Mouse (Mus musculus): ENCODE measurements at regions not wholly inside any gene's neighbourhood (a gene's known extent, or its start where the extent isn't known, plus 50 kb on each side); places are given as distances from the start of the nearest gene placed in this dataset.

DNA sequence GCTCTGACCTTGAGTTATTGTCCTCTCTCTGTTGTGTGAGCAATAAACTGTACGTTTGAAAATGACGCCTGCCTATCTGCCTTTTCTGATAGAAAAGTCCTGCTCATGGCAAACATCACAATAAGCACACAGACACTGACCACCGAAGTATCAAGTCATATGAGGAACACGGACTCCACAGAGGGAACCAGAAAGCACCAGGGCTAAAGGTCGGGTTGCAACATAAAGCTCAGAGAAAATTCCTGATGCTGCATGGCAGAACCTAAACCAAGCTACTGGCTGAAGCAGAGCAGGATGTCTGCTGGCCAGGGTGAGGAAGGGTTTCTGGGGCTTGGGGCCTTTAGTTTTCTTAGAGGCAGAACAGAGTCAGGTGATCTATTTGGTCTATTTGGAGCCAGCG lies 94.5 kb upstream of the Elovl6 start:
- Histone ChIP-seq H3K9ac (replicated peaks; ENCODE audit: low read length) (no peak overlapping the region), H3K27ac (replicated peaks; ENCODE audit: low read depth, low read length) (no peak overlapping the region), H3K27me3 (ENCODE audit: control insufficient read depth, insufficient read depth, low read length) (no peaks in the 10 kb centered on the region), H3K4me3 (ENCODE audit: low read depth, low read length) (no peak overlapping the region), H3K4me2 (ENCODE audit: low read depth, low read length) (no peak overlapping the region), H3K4me1 (ENCODE audit: control insufficient read depth, insufficient read depth, low read length) (no peaks in the 10 kb centered on the region), H3K36me3 (replicated peaks; ENCODE audit: control insufficient read depth, insufficient read depth, low read depth, low read length) (no peaks in the 10 kb centered on the region), H3K9me3 (replicated peaks; ENCODE audit: control insufficient read depth, low read length) (no peaks in the 10 kb centered on the region)
- DNase-seq (ENCODE audit: low spot score) = no peak
- WGBS = 86% methylated on average over 6 of the region's 6 CpGs
- no peak for ATAC-seq (replicated peaks; ENCODE audit: insufficient number of reproducible peaks, low FRiP score, low TSS enrichment, low read depth)

DNA sequence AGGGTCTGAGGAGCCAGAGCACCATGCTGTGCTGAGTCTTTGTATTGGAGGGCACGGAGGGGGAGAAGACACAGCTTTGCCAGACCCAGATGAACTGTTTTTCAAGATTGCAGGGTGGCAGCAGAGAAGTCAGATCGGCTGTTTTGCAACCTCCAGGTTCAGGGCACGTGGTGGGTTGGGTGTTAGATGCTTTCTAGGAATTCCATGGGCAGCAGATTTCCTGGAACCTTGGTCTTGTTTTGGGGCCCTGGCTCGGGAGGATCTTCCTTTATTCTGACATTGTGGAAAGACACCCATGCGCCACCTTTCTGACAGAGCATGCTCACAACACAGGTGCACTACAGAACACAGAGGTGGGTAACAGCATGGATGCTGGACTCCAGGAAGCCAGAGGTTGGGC lies 89.4 kb upstream of the Elovl6 start:
- 65% methylated on average over 5 of the region's 5 CpGs for WGBS
- Histone ChIP-seq H3K4me2 (ENCODE audit: low read depth, low read length) (no peak overlapping the region), H3K4me3 (ENCODE audit: low read depth, low read length) (no peak overlapping the region), H3K36me3 (replicated peaks; ENCODE audit: control insufficient read depth, insufficient read depth, low read depth, low read length) (no peaks in the 10 kb centered on the region), H3K4me1 (ENCODE audit: control insufficient read depth, insufficient read depth, low read length) (no peaks in the 10 kb centered on the region), H3K9ac (replicated peaks; ENCODE audit: low read length) (no peak overlapping the region), H3K27me3 (ENCODE audit: control insufficient read depth, insufficient read depth, low read length) (no peaks in the 10 kb centered on the region), H3K27ac (replicated peaks; ENCODE audit: low read depth, low read length) (no peak overlapping the region), H3K9me3 (replicated peaks; ENCODE audit: control insufficient read depth, low read length) (no peaks in the 10 kb centered on the region)
- no peak for ATAC-seq (replicated peaks; ENCODE audit: insufficient number of reproducible peaks, low FRiP score, low TSS enrichment, low read depth)
- DNase-seq (ENCODE audit: low spot score) = no peak

DNA sequence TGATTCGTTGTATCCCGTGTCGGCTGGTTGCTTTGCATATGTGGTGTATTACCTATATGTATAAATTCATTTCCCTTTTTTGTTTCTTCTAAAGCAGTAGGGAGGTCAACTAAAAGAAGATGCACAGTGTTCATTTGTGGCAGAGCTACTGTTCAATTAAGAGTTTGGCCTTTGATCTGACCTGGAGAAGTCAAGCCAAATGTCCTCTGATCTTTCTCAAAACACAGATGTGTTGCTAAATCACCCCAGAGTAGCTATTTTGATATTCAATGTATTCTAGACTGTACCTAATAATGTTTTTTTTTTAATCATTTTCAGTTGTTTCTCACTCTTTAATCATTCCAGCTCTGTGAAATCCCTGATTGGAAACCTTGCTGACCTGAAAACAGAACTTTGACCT lies 87.9 kb upstream of the Elovl6 start:
- H3K9ac ChIP-seq (replicated peaks; ENCODE audit: low read length) = no peak overlapping the region
- 91% methylated on average over 3 of the region's 3 CpGs for WGBS
- DNase-seq (ENCODE audit: low spot score) = no peak

DNA sequence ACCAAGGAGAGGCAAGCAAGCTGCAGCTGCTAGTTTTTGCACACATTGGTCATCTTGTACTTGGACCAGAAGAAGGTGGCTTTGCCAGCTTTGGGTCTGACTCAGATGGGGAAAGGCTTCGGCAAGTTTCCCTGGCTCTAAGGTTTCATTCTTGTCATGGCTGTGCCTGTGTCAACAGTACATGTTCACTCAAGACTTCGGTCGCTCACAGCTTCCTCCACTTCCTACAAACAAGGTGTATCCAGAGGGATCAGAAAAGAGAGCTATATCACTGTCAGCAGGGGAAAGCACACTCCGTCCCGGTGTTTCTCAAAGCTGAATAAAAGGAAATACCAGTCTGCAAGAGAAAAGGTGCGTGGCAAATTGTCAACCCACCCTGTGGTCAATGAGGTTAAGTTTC lies 86.2 kb upstream of the Elovl6 start:
- ATAC-seq (replicated peaks; ENCODE audit: insufficient number of reproducible peaks, low FRiP score, low TSS enrichment, low read depth) (no peak), DNase-seq (ENCODE audit: low spot score) (no peak)
- no peak overlapping the region for H3K9ac ChIP-seq (replicated peaks; ENCODE audit: low read length)
- no peaks in the 10 kb centered on the region for H3K36me3 ChIP-seq (replicated peaks; ENCODE audit: control insufficient read depth, insufficient read depth, low read depth, low read length)
- H3K4me3 ChIP-seq (ENCODE audit: low read depth, low read length) = no peak overlapping the region
- no peak overlapping the region for H3K27ac ChIP-seq (replicated peaks; ENCODE audit: low read depth, low read length)
- no peaks in the 10 kb centered on the region for H3K9me3 ChIP-seq (replicated peaks; ENCODE audit: control insufficient read depth, low read length)
- 87% methylated on average over 6 of the region's 6 CpGs for WGBS
- H3K4me1 ChIP-seq (ENCODE audit: control insufficient read depth, insufficient read depth, low read length) = no peaks in the 10 kb centered on the region
- H3K4me2 ChIP-seq (ENCODE audit: low read depth, low read length) = no peak overlapping the region
- H3K27me3 ChIP-seq (ENCODE audit: control insufficient read depth, insufficient read depth, low read length) = no peaks in the 10 kb centered on the region

More for the DNA sequence above, 87.9 kb upstream of the Elovl6 start:
- no peak overlapping the region for H3K4me2 ChIP-seq (ENCODE audit: low read depth, low read length)
- no peaks in the 10 kb centered on the region for H3K4me1 ChIP-seq (ENCODE audit: control insufficient read depth, insufficient read depth, low read length)
- ATAC-seq (replicated peaks; ENCODE audit: insufficient number of reproducible peaks, low FRiP score, low TSS enrichment, low read depth) = no peak
- H3K27ac ChIP-seq (replicated peaks; ENCODE audit: low read depth, low read length) = no peak overlapping the region
- no peak overlapping the region for H3K4me3 ChIP-seq (ENCODE audit: low read depth, low read length)
- no peaks in the 10 kb centered on the region for H3K36me3 ChIP-seq (replicated peaks; ENCODE audit: control insufficient read depth, insufficient read depth, low read depth, low read length)
- H3K27me3 ChIP-seq (ENCODE audit: control insufficient read depth, insufficient read depth, low read length) = no peaks in the 10 kb centered on the region
- H3K9me3 ChIP-seq (replicated peaks; ENCODE audit: control insufficient read depth, low read length) = no peaks in the 10 kb centered on the region

DNA sequence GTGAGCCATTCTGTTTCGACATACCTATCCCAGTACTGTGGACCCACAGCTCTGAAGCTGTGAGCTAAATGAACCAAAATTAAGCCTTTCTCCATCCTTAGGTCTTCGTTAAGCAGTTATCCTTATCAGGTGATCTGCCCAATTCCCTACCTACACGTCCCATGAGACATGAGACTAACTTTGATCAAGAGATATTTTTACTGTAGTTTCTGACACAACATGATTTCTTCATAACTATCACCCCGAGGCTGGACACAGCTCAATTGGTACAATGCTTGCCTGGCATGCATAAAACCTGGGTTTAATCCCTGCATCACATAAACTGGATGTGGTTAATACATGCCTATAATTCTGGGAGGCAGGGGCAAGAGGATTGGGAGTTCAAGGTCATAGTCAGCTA lies 82.2 kb upstream of the Elovl6 start:
- no peak overlapping the region for H3K4me2 ChIP-seq (ENCODE audit: low read depth, low read length)
- no peak overlapping the region for H3K27ac ChIP-seq (replicated peaks; ENCODE audit: low read depth, low read length)
- 88% methylated on average over 4 of the region's 4 CpGs for WGBS
- no peaks in the 10 kb centered on the region for H3K27me3 ChIP-seq (ENCODE audit: control insufficient read depth, insufficient read depth, low read length)
- H3K4me1 ChIP-seq (ENCODE audit: control insufficient read depth, insufficient read depth, low read length) = no peaks in the 10 kb centered on the region
- H3K4me3 ChIP-seq (ENCODE audit: low read depth, low read length) = no peak overlapping the region
- H3K36me3 ChIP-seq (replicated peaks; ENCODE audit: control insufficient read depth, insufficient read depth, low read depth, low read length) = no peaks in the 10 kb centered on the region
- H3K9me3 ChIP-seq (replicated peaks; ENCODE audit: control insufficient read depth, low read length) = no peaks in the 10 kb centered on the region
- H3K9ac ChIP-seq (replicated peaks; ENCODE audit: low read length) = no peak overlapping the region
- no peak for ATAC-seq (replicated peaks; ENCODE audit: insufficient number of reproducible peaks, low FRiP score, low TSS enrichment, low read depth)
- no peak for DNase-seq (ENCODE audit: low spot score)

DNA sequence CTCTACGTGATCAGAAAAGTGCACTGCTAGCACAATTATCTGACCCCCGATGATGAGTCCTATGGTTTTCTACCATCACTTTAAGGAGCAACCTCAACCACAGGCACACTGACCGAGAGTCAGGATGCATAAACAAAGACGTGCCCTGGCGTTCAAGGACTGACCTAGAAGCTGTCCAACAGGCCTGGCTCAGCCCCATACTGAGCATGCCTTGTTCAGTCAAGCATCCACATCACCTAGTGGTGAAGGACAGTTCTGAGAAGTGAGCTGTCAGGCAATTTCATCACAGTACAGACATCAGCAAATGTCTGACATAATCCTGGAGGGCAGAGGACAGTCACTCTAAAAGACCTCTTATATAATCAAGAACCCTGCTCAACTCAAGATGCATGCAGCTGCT lies 81.5 kb upstream of the Elovl6 start:
- 84% methylated on average over 5 of the region's 5 CpGs for WGBS
- H3K4me3 ChIP-seq (ENCODE audit: low read depth, low read length) = no peak overlapping the region
- H3K9me3 ChIP-seq (replicated peaks; ENCODE audit: control insufficient read depth, low read length) = no peaks in the 10 kb centered on the region
- no peak overlapping the region for H3K4me2 ChIP-seq (ENCODE audit: low read depth, low read length)
- DNase-seq (ENCODE audit: low spot score) = no peak
- H3K9ac ChIP-seq (replicated peaks; ENCODE audit: low read length) = no peak overlapping the region
- H3K4me1 ChIP-seq (ENCODE audit: control insufficient read depth, insufficient read depth, low read length) = no peaks in the 10 kb centered on the region
- H3K27me3 ChIP-seq (ENCODE audit: control insufficient read depth, insufficient read depth, low read length) = no peaks in the 10 kb centered on the region
- no peak overlapping the region for H3K27ac ChIP-seq (replicated peaks; ENCODE audit: low read depth, low read length)
- no peak for ATAC-seq (replicated peaks; ENCODE audit: insufficient number of reproducible peaks, low FRiP score, low TSS enrichment, low read depth)
- H3K36me3 ChIP-seq (replicated peaks; ENCODE audit: control insufficient read depth, insufficient read depth, low read depth, low read length) = no peaks in the 10 kb centered on the region

DNA sequence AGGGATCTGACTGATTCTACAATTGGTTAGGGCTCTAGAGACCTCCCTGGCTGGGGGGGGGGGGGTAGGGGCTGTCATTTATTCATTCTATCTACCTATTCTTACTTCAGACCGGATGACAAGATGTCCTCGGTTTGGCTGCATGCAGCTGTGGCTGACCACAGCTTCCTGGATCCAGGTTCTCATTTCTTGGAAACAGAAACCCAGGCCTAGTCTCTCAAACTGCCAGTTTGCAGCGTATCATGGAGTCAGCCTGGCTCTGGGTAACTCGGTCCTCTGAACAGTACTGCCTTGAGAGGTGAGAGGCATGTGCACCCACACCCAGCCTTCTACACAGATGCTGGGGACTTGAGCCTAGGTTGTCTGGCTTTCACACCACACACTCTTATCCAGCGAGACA lies 62.1 kb upstream of the Elovl6 start:
- Histone ChIP-seq H3K9me3 (replicated peaks; ENCODE audit: control insufficient read depth, low read length) (no peaks in the 10 kb centered on the region), H3K9ac (replicated peaks; ENCODE audit: low read length) (no peak overlapping the region), H3K27ac (replicated peaks; ENCODE audit: low read depth, low read length) (no peak overlapping the region), H3K27me3 (ENCODE audit: control insufficient read depth, insufficient read depth, low read length) (no peaks in the 10 kb centered on the region), H3K4me2 (ENCODE audit: low read depth, low read length) (no peak overlapping the region), H3K4me1 (ENCODE audit: control insufficient read depth, insufficient read depth, low read length) (no peaks in the 10 kb centered on the region), H3K36me3 (replicated peaks; ENCODE audit: control insufficient read depth, insufficient read depth, low read depth, low read length) (no peaks in the 10 kb centered on the region), H3K4me3 (ENCODE audit: low read depth, low read length) (no peak overlapping the region)
- 86% methylated on average over 5 of the region's 5 CpGs for WGBS
- ATAC-seq (replicated peaks; ENCODE audit: insufficient number of reproducible peaks, low FRiP score, low TSS enrichment, low read depth) = no peak
- DNase-seq (ENCODE audit: low spot score) = no peak

DNA sequence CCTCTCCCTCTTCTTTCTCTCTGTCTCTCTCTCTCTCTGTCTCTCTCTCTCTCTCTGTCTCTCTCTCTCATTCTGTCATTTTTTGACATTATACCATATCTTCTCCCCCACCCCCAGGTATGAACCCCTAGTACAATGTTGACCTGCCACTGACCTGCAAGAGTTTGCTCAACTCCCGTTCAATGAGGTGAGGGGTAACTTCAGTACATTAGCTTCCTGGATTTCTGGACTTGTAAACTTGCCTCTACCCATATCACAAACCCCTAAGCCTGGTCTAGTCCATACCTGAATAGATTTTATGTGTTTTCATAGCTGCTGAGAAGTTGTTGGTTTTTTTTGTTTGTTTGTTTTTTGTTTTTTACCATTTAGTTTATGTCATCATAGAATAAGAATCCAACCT lies 60.8 kb upstream of the Elovl6 start:
- Histone ChIP-seq H3K27me3 (ENCODE audit: control insufficient read depth, insufficient read depth, low read length) (no peaks in the 10 kb centered on the region), H3K9ac (replicated peaks; ENCODE audit: low read length) (no peak overlapping the region), H3K36me3 (replicated peaks; ENCODE audit: control insufficient read depth, insufficient read depth, low read depth, low read length) (no peaks in the 10 kb centered on the region), H3K4me2 (ENCODE audit: low read depth, low read length) (no peak overlapping the region), H3K4me1 (ENCODE audit: control insufficient read depth, insufficient read depth, low read length) (no peaks in the 10 kb centered on the region), H3K9me3 (replicated peaks; ENCODE audit: control insufficient read depth, low read length) (no peaks in the 10 kb centered on the region), H3K27ac (replicated peaks; ENCODE audit: low read depth, low read length) (no peak overlapping the region), H3K4me3 (ENCODE audit: low read depth, low read length) (no peak overlapping the region)
- ATAC-seq (replicated peaks; ENCODE audit: insufficient number of reproducible peaks, low FRiP score, low TSS enrichment, low read depth) = no peak
- 84% methylated on average over 1 of the region's 1 CpGs for WGBS
- no peak for DNase-seq (ENCODE audit: low spot score)

DNA sequence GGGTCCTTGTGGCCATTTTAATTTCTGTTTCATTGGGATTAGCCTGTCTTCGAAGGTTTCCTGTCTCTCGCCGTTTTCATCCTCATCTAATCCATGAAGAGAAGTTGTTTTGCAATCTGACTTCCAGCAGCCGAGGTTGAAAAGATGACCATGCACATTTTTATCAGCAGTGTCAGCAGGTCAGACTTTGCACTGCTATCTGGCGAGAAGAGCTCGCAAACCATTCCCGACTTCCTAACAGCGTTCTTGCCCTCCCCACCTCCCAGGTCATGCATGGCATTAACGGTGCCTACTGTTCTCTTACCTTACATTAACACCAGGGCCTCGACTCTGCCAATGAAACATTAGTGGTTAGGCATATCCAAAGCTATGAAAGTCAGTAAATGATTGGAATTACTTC lies 60.1 kb upstream of the Elovl6 start:
- Histone ChIP-seq H3K27me3 (ENCODE audit: control insufficient read depth, insufficient read depth, low read length) (no peaks in the 10 kb centered on the region), H3K4me1 (ENCODE audit: control insufficient read depth, insufficient read depth, low read length) (no peaks in the 10 kb centered on the region), H3K9me3 (replicated peaks; ENCODE audit: control insufficient read depth, low read length) (no peaks in the 10 kb centered on the region), H3K4me3 (ENCODE audit: low read depth, low read length) (no peak overlapping the region), H3K9ac (replicated peaks; ENCODE audit: low read length) (no peak overlapping the region), H3K27ac (replicated peaks; ENCODE audit: low read depth, low read length) (no peak overlapping the region), H3K36me3 (replicated peaks; ENCODE audit: control insufficient read depth, insufficient read depth, low read depth, low read length) (no peaks in the 10 kb centered on the region), H3K4me2 (ENCODE audit: low read depth, low read length) (no peak overlapping the region)
- ATAC-seq (replicated peaks; ENCODE audit: insufficient number of reproducible peaks, low FRiP score, low TSS enrichment, low read depth) (no peak), DNase-seq (ENCODE audit: low spot score) (no peak)
- WGBS = 89% methylated on average over 10 of the region's 10 CpGs

Measured in embryonic facial prominence, embryonic 11.5 days (tissue).